Mouse (Mus musculus) thymus, adult 2 months (tissue): ENCODE measurements around the gene Cd300lf.

Experiments
- CTCF ChIP-seq: fragments of 200-500 bp; IDR thresholded peaks from 2 replicates; pipeline ENCODE4 v1.5.1; 2012; ENCODE audit warnings: mild to moderate bottlenecking, control low read depth, low read length, moderate library complexity, borderline replicate concordance; ENCODE audit not compliant: control insufficient read depth, poor library complexity, insufficient read depth; ENCODE audit errors: extremely low read depth
- POLR2A ChIP-seq: fragments of 200-500 bp; IDR thresholded peaks from 2 replicates; pipeline ENCODE4 v1.6.1; 2012; ENCODE audit warnings: mild to moderate bottlenecking, low read length, control low read depth, moderate library complexity; ENCODE audit not compliant: control insufficient read depth, poor library complexity, insufficient read depth; ENCODE audit errors: extremely low read depth

DNA sequence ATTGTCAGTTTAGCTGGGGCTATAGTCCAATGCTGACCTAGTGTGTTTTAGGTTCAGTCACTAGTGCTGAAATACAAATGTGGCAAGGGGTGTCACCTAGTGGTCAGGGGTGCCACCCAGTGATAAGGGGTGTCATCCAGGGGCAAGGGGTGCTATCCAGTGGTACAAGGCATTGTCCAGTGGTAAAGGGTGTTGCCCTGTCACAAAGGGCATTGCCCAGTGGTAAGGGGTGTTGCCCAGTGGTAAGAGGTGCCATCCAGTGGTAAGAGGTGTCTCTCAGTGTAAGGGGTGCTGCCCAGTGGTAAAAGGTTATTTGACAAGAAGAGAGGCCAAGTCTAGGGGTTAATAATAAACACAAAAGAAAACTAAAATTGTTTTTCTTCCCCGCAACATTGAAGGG lies 56.4 kb downstream of the Cd300lf start:
- TF ChIP-seq POLR2A (no peak), CTCF (no peak)
